Mouse (Mus musculus) myocyte (in vitro differentiated cells): ENCODE data around the gene Arid5b.

ENCODE experiments used
- CEBPB ChIP-seq: IDR thresholded peaks from 2 replicates; pipeline ENCODE4 v1.6.1; 2011; ENCODE audit warnings: mild to moderate bottlenecking, moderate library complexity; ENCODE audit not compliant: poor library complexity, insufficient read depth, severe bottlenecking
- E2F4 ChIP-seq: IDR thresholded peaks from one replicate; pipeline ENCODE4 v1.6.1; 2011; ENCODE audit warnings: mild to moderate bottlenecking, control low read depth, moderate library complexity; ENCODE audit not compliant: insufficient read depth
- MAX ChIP-seq: IDR thresholded peaks from one replicate; pipeline ENCODE4 v1.6.1; 2011; ENCODE audit warnings: low read depth, mild to moderate bottlenecking, control low read depth
- MYOD1 ChIP-seq, 3 experiments: IDR thresholded peaks; one replicate each; pipeline ENCODE4 v1.6.1; 2011; ENCODE audit warnings: control low read depth in 2 of 3, low read depth in 2 of 3, mild to moderate bottlenecking in 2 of 3, moderate library complexity in 1 of 3; ENCODE audit not compliant: insufficient read length in 2 of 3, control insufficient read depth in 1 of 3
- MYOG ChIP-seq, 3 experiments: IDR thresholded peaks; one replicate each; pipeline ENCODE4 v1.6.1; 2011; ENCODE audit warnings: control low read depth in 2 of 3, low read depth in 2 of 3, mild to moderate bottlenecking in 2 of 3; ENCODE audit not compliant: insufficient read length in 2 of 3, control insufficient read depth in 1 of 3, insufficient read depth in 1 of 3
- POLR2A ChIP-seq: IDR thresholded peaks from one replicate; pipeline ENCODE4 v1.6.1; 2011; ENCODE audit warnings: low read depth, mild to moderate bottlenecking, control low read depth, moderate library complexity; ENCODE audit not compliant: insufficient read length
- POLR2AphosphoS2 ChIP-seq: IDR thresholded peaks from one replicate; pipeline ENCODE4 v1.6.1; 2011; ENCODE audit warnings: low read depth, control low read depth; ENCODE audit not compliant: insufficient read length
- REST ChIP-seq: IDR thresholded peaks from one replicate; pipeline ENCODE4 v1.6.1; 2011; ENCODE audit warnings: mild to moderate bottlenecking, control low read depth, moderate library complexity; ENCODE audit not compliant: insufficient read depth, insufficient read length
- SRF ChIP-seq: IDR thresholded peaks from one replicate; pipeline ENCODE4 v1.6.1; 2011; ENCODE audit warnings: low read depth; ENCODE audit not compliant: control insufficient read depth, insufficient read length
- TCF12 ChIP-seq: IDR thresholded peaks from one replicate; pipeline ENCODE4 v1.6.1; 2011; ENCODE audit warnings: mild to moderate bottlenecking, control low read depth; ENCODE audit not compliant: poor library complexity, insufficient read depth, severe bottlenecking
- TCF3 ChIP-seq: IDR thresholded peaks from one replicate; pipeline ENCODE4 v1.6.1; 2011; ENCODE audit warnings: low read depth, control low read depth; ENCODE audit not compliant: insufficient read length
- USF1 ChIP-seq: IDR thresholded peaks from one replicate; pipeline ENCODE4 v1.6.1; 2011; ENCODE audit warnings: low read depth, mild to moderate bottlenecking, control low read depth, moderate library complexity

GRCm38 (mm10) chr10:68142501-68142900, 136.0 kb downstream of the Arid5b start:
- no peak for TF ChIP-seq USF1
- no peak for TF ChIP-seq POLR2A
- TF ChIP-seq POLR2AphosphoS2, result no peak
- no peak for TF ChIP-seq TCF12
- TF ChIP-seq MAX, result no peak
- TF ChIP-seq CEBPB, result no peak
- TF ChIP-seq MYOG (IDR thresholded peaks at IDR 0.05; ENCODE audit: control insufficient read depth in 1 of 3, insufficient read depth in 1 of 3, insufficient read length in 2 of 3, low read depth in 2 of 3), result no peak
- TF ChIP-seq E2F4, result no peak
- TF ChIP-seq MYOD1 (IDR thresholded peaks at IDR 0.05; ENCODE audit: control insufficient read depth in 1 of 3, insufficient read length in 2 of 3, low read depth in 2 of 3), result no peak
- TF ChIP-seq REST, result no peak
- TF ChIP-seq TCF3, result no peak
- no peak for TF ChIP-seq SRF
